Mouse (Mus musculus) ZHBTc4 (cell line): ENCODE data around the gene Gm21915.

ENCODE experiments used
- DNase-seq: peaks from one replicate; pipeline ENCODE4 v3.0.0-alpha.2; 2011; ENCODE audit warnings: low read depth, low spot score

The Gm21915 gene

GRCm38 (mm10) chr9:40670313-40670712 is at the start of gene Gm21915:
TSS of gene Gm21915 (plus strand) at chr9:40670613.
- DNase-seq, result no peak

- DNase-seq, result no peak
Observed at GRCm38 (mm10) chr9:40622265-40622664, 48.1 kb upstream of the Gm21915 start.

GRCm38 (mm10) chr9:40622793-40623192 is 47.6 kb upstream of the Gm21915 start:
- DNase-seq, result no peak

- DNase-seq, result no peak
Observed at GRCm38 (mm10) chr9:40625341-40625740, 45.1 kb upstream of the Gm21915 start.

GRCm38 (mm10) chr9:40626566-40626965 is 43.8 kb upstream of the Gm21915 start:
- DNase-seq, result no peak

GRCm38 (mm10) chr9:40627146-40627713 is 43.2 kb upstream of the Gm21915 start:
- DNase-seq, result no peak

- DNase-seq, result peak; percentile 90
Observed at GRCm38 (mm10) chr9:40628130-40629069, 42.0 kb upstream of the Gm21915 start.

GRCm38 (mm10) chr9:40629441-40629840 is 41.0 kb upstream of the Gm21915 start:
- no peak for DNase-seq

GRCm38 (mm10) chr9:40631101-40631500 is 39.3 kb upstream of the Gm21915 start:
- no peak for DNase-seq

- no peak for DNase-seq
Observed at GRCm38 (mm10) chr9:40631505-40631904, 38.9 kb upstream of the Gm21915 start.

GRCm38 (mm10) chr9:40636054-40636453 is 34.4 kb upstream of the Gm21915 start:
- peak; percentile 59 for DNase-seq

GRCm38 (mm10) chr9:40637705-40638393 is 32.6 kb upstream of the Gm21915 start:
- DNase-seq, result no peak

- peak; percentile 45 for DNase-seq
Observed at GRCm38 (mm10) chr9:40638394-40639049, 31.9 kb upstream of the Gm21915 start.

- no peak for DNase-seq
Observed at GRCm38 (mm10) chr9:40639536-40640187, 30.8 kb upstream of the Gm21915 start.

GRCm38 (mm10) chr9:40641318-40641717 is 29.1 kb upstream of the Gm21915 start:
- no peak for DNase-seq

GRCm38 (mm10) chr9:40642470-40643220 is 27.8 kb upstream of the Gm21915 start:
- DNase-seq, result no peak

- DNase-seq, result no peak
Observed at GRCm38 (mm10) chr9:40649444-40649843, 21.0 kb upstream of the Gm21915 start.

- no peak for DNase-seq
Observed at GRCm38 (mm10) chr9:40649983-40650382, 20.4 kb upstream of the Gm21915 start.

- no peak for DNase-seq
Observed at GRCm38 (mm10) chr9:40651239-40651859, 19.1 kb upstream of the Gm21915 start.

GRCm38 (mm10) chr9:40652757-40653156 is 17.7 kb upstream of the Gm21915 start:
- peak; percentile 60 for DNase-seq
